Mouse (Mus musculus): ENCODE measurements at regions not wholly inside any gene's neighbourhood (a gene's known extent, or its start where the extent isn't known, plus 50 kb on each side); places are given as distances from the start of the nearest gene placed in this dataset.
A peak's percentile ranks its signal among the peaks of the same experiment; 100 is the strongest.

DNA sequence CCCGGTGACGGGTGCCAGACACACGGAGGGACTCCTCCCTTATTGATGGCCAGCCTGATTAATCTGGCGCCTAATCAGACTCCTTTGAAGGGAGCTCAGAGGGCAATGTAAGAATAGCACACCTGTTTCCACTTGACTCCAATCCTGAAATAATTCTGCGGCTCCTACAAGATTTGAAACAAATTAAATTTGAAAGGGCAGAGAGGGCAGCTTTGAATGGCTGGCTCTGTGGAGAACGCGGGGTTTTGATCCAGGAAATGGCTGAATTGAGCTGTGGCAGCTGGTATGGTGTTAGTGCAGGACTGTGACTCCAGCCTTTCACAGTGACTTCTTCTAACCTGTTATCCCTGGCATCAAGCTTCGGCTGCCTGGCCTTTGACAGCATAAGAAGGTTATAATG is 232.0 kb upstream of the Mpped2 start:
- DNase-seq, result no peak

DNA sequence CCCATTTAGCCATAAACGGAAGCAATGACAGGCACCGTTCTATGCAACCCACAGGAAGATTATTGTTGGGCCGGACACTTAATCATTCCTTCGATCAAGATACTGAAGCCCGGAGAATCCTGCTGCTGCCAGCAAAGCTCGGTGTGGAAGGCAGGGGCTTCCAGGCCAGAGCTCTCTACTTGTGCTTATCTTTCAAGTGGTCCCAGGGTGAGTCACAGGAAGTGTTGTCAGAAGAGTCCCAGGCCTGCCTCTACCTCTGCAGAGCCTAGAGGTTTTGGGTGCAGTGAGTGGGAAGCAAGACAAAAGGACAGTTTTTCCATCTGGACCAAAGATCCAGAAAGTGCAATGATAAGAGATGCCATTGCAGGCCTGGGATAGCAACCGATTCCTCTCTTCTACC is 231.6 kb upstream of the Mpped2 start:
- DNase-seq, result no peak

DNA sequence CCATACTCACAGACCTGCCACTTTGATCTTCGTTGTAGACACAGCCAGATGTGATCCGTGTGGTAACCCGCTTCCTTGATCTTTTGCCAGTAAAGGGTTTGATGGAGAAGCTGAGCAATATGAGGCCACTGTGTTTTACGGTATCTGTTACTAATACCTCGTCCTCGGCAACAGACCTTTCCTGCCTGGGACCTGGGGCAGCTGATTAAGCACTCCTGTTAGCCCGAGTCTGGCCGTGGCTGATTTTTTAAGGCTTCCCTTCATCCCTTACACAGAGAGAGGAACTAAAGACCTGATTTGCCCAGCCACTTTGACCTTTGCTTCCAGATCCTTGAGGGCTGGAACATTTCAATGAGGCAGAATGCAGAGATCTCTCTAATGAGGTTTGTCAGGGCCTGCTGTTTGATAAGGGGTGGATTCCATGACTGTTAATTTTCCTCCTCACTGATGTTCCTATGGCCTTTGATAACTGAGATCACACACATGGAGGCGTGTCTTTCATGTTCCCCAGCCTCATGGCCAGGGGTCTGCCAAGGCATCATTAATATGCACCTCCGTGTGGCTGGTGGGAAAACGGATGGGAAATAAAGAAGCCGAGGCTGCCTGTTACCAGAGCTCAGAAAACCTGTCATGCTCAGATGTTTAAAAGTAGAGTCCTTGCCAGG is 231.0 kb upstream of the Mpped2 start:
- no peak for DNase-seq

DNA sequence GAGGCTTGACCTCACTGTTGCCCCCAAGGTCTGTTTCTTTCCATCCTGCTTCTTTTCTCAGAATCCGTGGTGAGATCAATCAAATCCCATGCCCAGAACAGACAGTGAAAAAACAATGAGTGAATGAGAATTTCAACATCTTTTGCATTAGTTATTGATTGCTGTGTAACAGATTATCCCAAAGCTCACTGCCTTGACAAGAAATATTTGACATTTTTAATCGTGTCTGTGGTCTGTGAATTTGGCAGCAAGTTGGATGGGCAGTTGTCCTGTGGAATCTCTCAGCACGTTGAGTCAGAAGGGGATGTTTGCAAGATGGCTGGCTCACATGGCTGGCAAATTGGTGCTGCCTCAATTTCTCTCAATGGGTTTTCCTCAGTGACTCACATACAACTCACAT is 228.0 kb upstream of the Mpped2 start:
- DNase-seq, result no peak

DNA sequence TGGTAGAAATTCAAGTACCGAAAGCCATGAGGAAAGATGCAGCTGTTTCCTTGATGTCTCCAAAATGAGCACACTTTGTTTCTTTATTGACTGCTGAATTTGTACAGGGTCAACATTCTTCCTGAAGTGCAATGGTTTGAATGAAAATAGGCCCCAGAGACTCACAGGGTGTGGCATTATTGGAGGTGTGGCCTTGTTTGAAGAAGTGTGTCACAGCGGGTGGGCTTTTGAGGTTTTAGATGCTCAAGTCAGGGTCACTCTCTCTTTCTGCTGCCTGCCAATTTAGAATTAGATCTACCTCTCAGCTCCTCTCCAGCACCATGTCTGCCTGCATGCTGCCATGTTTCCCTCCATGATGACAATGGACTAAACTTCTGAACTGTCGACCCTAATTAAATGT is 227.2 kb upstream of the Mpped2 start:
- DNase-seq, result no peak

DNA sequence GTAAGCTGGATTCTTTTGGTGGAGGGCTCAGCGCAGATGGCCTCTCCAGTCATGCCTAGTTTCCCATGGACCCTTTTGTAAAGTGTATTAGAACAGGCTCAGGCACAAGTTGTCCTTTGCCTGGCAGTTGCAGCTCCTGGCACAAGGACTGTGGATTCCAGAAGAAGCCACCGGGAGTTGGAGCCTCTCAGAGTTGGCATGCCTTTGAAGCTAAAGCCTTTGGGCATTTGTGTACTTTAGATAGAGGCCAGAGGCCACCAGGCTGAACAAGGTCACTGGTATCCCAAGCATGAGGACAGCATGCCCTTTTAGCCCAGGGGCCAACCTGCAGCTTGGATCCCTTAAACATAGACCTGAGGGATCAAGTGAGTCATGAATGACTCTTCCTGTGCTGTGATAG is 223.9 kb upstream of the Mpped2 start:
- DNase-seq, result peak in 1 of 2 experiments; percentile 4

DNA sequence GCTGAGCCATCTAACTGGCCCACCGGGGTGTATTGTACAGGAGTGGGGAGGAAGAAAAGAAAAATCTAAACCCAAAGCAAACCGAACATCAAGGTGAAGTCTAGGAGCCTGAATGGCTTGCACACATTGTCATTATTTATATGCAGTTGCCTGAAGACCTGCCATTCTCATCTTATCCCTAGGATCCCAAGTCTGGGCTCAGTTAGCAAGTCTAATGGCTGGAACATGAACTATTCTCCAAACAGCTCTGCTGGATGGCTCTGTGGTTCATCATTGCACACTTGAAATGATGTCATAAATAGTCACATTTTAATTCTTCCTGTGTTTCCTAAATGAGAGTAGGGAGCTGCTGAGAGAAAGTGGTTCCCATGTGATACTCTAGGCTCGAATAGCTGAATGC is 219.6 kb upstream of the Mpped2 start:
- no peak for DNase-seq

DNA sequence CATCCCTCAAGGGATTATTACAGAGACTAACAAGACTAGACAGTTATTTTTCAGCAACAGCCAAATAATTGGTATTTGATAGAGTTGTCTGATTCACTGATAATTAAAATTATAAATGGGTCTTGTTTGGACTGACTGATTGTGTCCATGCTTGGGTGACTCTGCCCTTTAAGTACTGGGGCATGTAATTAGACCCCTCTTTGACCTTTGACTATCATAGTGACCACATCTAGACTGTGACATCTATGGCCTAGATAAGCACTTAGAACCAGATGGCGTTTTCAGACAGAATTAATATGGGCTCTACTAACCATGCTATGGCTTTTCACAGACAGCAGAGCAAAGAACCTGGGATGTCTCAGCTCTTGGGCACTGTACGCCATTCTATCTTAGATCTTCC is 215.1 kb upstream of the Mpped2 start:
- DNase-seq, result no peak

DNA sequence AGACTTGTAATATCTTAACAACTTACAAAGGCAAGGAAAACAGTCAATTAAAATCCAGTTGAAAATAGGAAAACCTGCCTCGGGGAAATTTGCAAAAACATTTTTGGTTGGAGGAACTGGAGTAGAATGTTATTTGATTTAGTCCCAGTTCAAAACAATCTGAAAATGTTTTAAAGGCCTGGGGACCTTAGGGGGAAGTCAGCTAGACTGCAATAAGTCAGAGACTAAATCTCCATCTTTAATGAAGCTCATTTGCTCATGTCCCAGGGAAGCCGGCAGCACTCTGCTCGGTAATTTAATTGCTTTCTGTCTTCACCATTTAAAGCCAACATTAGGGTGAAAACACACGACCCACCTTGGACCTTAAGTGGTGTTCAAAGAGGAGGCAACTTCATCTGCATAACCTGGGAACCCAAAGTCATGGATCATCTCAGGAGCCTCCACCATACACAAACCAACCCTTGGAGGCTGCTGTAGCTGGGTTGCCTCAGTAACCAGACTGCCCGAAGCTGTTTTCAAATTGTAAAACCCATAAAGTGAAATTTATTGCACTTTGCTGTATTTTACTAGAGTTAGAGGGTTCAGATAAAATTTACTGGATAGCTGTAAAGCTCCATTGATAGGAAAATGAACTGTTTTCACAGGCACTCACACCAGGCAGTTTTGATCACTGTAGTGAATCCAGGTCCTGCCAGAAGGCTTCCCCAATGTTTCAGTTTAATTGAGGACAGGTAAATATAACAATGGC is 205.6 kb upstream of the Mpped2 start:
- no peak for DNase-seq

DNA sequence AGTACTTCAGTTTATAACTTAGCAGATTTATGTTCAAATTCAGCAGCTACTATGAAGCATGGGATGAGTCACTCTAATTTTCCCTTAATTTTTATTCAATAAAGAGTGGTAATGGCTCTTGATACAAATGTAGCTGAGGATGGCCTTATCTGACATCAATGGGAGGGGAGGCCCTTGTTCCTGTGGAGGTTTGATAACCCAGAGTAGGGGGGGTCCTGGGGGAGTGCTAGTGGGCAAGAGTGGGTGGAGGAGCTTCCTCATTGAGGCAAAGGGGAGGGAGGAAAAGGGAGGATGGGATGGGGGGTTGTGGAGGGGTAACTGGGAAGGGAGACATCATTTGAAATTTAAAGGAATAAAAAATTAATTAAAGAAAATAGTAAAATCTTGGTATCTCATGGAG is 194.3 kb upstream of the Mpped2 start:
- no peak for DNase-seq

DNA sequence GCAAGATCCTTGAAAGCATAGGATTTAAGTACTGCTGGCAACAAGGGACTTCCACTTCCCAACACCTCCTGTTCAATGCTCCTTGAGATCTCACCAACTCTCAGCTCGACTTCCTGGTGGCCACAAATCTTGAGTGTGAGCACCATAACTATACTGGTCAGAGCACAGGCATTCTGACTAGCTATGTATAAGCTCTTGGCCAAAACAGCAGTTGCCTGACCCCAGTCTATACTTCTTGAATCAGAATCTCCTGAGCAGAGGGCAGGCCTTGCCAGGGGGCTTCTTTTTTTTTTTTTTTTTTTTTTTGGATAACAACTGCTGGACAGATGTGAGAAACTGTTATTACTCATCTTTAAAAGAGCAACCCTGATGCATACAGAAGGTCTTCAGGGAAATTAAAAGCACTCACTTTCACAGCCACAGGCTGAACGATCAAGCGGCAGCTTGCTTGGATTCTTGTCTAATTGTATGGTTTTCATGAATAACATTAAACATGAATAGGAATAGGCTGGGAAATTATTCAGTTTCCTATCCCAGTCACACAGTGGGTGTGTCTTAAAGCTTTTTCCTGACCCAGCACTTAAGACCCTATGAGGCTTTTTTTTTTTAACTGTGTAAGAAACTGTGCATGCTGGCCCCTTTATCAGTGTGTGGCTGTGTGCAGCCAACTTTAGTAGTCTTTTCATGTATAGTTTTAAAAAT is 193.7 kb upstream of the Mpped2 start:
- no peak for DNase-seq

DNA sequence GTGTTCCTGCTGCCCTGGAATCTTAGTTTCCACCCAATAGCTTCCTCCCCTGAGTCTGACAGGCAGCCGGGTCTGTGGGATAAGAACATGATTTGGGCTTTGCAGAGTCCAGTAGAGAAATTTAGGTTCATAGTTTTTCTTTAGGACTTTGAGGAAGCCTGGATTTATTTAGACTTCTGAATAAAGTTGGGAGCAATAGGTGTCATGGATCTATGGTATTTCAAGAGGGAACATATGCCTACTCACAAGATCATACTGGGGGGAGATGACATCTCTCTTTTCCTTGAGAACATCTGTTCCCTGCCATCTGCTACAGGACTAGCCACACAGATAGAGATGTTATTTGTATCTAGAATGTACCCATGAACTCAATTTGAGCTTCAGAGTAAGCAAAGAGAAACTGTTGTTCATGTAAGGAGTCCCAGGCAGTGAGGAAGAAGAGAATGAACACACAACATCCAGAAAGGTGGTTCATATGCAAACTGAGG is 188.1 kb upstream of the Mpped2 start:
- DNase-seq, result no peak

DNA sequence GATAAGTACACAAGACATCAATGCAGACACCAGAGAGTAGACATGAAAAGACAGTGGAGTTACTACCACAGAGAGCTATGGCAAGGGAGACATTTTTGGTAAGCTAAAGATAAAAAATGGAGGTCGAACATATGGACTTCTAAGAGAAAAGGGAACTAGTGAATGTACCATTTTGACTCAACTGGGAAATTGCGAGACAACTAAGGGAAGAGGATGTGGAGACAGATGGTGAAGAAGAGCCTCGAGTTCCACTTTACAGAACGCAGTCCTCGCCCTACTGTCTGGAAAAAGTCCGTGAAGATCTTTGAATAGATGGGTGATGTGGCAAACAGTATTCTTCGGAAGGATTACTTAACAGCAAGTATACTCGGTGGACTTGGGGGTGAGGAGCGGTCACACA is 181.2 kb upstream of the Mpped2 start:
- DNase-seq, result no peak

DNA sequence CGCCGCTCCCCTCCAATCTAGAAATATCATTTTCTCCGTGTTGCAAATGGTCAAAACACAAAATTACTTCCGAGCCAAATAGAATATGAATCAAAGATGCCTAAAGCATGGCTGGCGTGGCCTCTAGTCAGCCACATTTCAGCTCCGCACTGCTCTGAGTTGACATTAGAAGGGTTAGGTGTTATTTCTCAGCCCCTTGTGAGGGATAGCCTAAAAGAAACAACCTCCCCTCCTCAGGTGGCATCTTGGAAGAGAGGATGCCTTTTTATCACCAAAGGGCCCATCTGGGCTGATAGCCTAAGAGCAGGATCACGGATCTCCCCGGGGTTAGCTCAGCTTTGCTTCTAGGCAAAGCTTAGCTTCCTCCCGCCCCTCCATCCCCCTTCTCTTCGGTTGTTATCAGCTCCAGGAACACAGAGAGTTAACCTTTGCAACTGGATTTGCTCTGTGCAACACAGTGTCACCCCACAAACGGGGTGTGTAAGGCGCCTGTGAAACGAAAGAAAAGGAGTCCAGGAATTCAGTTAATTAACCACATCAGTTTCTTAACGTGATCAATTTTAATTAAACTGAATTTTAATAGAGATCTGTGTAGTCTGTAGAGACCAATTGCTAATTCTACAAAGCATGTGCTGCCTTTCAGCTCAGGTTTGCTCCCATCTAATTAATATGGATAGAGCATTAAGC is 180.6 kb upstream of the Mpped2 start:
- no peak for DNase-seq

DNA sequence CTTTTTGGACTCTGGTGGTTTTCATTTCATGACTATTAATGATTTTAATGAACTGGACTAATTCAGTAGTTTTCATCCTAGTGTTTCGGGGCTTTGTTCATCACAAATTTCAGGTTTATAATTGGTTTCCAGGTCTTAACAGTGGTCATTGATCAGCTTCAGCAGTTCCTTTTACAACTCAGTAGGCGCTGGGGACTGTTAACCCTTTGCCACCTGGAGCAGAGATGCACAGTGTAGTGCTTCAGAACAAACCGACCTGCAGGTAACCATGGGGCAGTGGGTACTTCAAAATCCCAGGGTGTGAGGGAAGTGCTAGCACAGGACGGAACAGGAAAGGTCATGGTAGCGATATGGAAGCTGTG is 180.1 kb upstream of the Mpped2 start:
- no peak for DNase-seq

DNA sequence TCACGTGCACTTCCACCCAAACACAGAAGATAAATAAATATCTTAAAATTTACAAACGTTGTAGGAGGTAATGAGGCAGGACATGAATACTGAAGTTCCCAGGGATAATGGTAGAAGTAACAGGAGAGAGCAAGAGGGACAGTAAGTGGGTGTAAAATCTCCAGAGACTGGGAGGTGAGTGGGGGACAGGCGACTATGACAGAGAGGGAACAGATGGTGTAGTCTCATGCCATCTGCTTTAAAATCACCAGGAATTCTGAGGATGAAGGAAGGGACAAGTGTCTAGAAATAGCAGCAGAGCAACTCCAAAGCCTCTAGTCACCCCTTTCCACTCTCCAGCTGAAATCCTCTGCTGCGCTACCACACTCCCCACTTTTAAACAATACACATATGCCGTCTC is 175.8 kb upstream of the Mpped2 start:
- no peak for DNase-seq

DNA sequence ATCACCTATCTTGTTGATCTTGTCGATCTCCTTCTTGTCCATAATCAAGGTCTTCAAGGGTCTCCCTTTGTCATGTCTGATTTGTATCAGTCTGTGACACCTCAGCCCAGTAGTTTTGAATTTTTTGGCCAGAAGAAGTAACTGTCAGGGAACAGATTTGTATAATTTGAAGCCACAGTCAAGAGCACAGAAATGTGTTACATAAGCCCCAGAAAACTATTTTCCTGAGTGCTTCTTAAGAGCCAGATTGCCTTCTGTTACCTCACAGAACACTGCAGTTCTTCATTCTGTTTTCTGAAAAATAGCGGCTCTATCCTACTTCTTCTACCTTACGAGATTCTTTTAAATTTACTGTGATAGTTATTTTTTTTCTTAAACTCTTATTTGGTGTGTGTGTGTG is 170.1 kb upstream of the Mpped2 start:
- DNase-seq, result no peak

DNA sequence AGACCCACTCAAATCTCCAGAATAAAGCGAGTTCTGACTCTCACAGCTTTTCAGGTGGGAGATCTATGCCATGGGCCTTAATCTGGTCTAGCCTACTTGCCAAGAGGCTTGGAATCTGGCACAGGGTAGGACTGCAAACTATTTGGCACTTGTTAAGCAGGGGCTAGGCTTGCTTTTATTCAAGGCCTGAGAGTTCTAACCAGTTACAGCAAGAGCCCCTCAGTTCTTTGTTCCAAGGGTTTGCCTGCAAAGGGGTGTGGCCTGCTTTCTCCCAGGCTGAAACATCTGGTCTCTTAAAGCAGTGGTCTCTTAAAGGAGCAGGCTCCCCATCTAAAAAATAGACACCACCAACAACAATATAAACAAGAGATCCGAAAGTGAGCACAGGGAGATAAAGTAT is 166.1 kb upstream of the Mpped2 start:
- DNase-seq, result no peak

DNA sequence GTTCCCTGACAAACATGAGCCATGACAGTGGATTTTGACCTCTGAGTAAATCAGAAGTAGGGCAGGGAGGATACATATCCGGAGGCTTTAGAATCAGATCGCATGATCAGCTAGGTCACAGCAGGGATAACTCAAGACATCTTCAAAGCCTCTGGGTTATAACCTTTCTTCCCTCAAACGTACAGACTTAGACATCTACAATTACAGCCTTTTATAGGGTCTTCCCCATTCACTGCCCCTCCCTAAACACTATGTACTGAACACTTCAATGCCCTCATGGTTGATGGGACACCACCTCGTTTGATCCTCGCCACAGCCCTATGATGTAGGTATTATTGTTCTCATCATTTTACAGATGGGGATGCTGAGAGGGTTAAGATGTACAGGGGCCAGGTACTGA is 163.8 kb upstream of the Mpped2 start:
- DNase-seq, result no peak

DNA sequence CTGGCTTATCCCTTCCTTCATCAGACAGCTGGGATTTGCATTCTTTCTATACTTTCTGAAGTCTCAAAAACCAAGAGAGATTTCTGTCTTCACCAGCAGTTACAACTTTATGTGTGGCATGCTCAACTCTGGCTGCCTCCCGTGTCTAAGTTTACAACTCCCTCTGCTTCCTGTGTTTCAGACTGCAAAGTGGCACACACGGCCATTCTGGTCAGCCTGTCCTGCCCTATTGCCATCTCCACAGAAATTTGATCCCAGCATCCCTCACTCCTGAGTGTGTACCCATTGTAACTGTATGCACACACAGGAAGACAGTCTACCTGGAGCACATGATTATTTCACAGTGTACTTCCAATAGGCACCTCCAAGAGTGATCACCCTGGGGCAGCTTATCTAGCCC is 163.3 kb upstream of the Mpped2 start:
- DNase-seq, result no peak

DNA sequence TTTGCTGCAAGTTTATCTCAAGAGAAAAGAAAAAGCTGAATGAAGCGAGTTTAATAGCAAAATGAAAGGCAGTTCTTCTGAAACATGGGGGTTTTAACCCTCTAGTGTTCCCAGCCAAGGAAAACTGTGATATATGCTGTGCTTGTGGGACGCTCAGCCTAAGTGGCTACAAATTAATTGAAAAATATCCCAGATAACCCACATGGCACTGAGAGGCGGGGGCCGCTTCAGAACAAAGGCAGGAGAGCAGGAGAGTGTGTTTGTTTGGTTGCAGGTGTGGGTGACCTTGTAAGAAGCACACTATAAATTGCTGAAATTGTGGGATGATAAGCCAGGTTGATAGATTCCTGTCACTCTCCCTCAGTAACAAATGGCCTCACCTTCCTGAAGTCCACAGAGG is 154.7 kb upstream of the Mpped2 start:
- DNase-seq, result no peak

DNA sequence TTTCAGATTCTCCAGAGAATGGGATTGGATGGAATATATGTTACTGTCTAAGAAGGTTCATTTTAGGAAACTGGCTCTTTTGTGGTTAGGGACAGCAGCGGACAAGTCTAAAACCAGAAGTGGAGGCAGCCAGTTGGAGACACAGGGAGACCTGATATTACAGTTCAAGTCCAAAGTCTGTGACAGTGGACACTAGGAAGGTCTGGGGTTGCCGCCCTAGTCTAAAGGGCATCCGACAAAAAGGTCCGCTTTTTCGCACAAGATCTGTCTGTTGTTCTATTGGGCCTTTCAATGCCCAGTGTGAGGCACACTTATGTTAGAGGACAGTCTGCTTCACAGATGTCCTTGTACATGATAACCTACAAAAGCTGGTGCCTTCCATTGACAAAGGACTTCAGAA is 152.9 kb upstream of the Mpped2 start:
- peak in 1 of 2 experiments; percentile 29 for DNase-seq

DNA sequence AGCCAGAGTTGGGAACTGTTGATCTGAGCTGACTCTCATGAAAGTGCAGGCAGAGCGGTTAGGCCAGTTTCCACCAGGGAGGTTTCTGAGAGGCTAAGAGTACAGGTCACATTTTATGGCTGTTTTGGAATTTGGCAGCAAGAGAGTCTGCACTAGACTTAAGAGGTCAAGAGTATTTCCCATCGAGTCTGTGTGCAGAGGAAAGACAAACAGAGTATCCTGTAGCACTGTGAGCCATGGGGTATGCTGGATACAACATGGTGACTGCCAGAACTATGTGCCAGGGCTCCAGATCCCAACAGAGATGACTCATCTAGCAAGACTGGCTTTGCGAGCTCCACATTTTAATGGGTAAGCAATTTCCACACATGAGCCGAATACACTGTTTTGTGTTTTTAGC is 146.0 kb upstream of the Mpped2 start:
- peak; percentile 33 to 57 for DNase-seq

DNA sequence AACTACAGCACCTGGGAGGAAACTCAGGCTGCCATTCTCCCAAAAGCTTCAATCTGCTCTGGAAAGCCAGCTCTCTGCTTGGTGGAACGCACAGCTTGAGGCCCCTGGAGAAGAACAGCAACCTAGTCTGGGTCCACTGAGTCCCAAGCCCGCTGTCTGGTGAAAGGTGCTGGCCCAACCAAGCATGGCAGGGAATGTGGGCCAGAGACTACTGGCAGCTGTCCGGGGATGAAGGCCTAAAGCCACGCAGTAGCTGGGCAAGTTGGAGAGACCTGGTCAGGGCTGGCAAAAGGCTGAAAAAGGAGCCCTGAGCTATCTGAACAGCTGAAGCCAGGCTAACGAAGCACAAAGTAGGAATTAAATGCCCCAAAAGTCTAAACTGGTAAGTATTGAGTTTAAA is 139.4 kb upstream of the Mpped2 start:
- peak; percentile 33 to 45 for DNase-seq

Measured in kidney, adult 8-10 months (tissue).